Mouse (Mus musculus) heart, postnatal 0 days (tissue): ENCODE results near the gene H2-DMb1.

Experiments used
- CTCF ChIP-seq: IDR thresholded peaks from 2 replicates; pipeline ENCODE4 v1.5.1; 2016; ENCODE audit warnings: antibody characterized with exemption, control low read depth, low read depth
- EP300 ChIP-seq: IDR thresholded peaks from 2 replicates; pipeline ENCODE4 v1.6.1; 2016; ENCODE audit warnings: antibody characterized with exemption, low read depth

GRCm38 (mm10) chr17:34192852-34193251 lies 40.0 kb downstream of the H2-DMb1 start:
- no peak for TF ChIP-seq EP300
- no peak for TF ChIP-seq CTCF
